Mouse (Mus musculus) hindbrain, embryonic 16.5 days (tissue): Measurements from ENCODE around the gene Scgn. TPM values are rescaled to one million over a fixed set of nuclear protein-coding genes. Genes with fewer than 3 reads are reported as not detected.
A peak's percentile ranks its signal among the peaks of the same experiment; 100 is the strongest.

Source experiments
- ATAC-seq: fragments of 200-750 bp; cut with Nextera tagmentation; 2 replicates; pipeline ENCODE4 v1.8.0; 2017; ENCODE audit warnings: moderate TSS enrichment, moderate library complexity
- H3K27ac ChIP-seq: fragments of 300-500 bp; sonication (generic); 2 replicates; pipeline ENCODE4 v1.5.1; 2014; ENCODE audit warnings: low read depth, mild to moderate bottlenecking, control low read depth, low read length, moderate library complexity
- H3K27me3 ChIP-seq: fragments of 300-500 bp; sonication (generic); replicated peaks from 2 replicates; pipeline ENCODE4 v1.6.1; 2014; ENCODE audit warnings: low read length; ENCODE audit not compliant: control insufficient read depth, insufficient read depth
- H3K36me3 ChIP-seq: fragments of 300-500 bp; sonication (generic); 2 replicates; pipeline ENCODE4 v1.6.1; 2014; ENCODE audit warnings: mild to moderate bottlenecking, low read length, moderate library complexity, mixed read lengths; ENCODE audit not compliant: control insufficient read depth, insufficient read depth
- H3K4me1 ChIP-seq: fragments of 300-500 bp; sonication (generic); 2 replicates; pipeline ENCODE4 v1.6.1; 2014; ENCODE audit warnings: low read depth, low read length; ENCODE audit not compliant: control insufficient read depth, insufficient read depth
- H3K4me2 ChIP-seq: fragments of 300-500 bp; sonication (generic); 2 replicates; pipeline ENCODE4 v1.6.1; 2014; ENCODE audit warnings: mild to moderate bottlenecking, low read length, control low read depth, moderate library complexity
- H3K4me3 ChIP-seq: fragments of 300-500 bp; sonication (generic); 2 replicates; pipeline ENCODE4 v1.5.1; 2014; ENCODE audit warnings: mild to moderate bottlenecking, low read length, control low read depth, moderate library complexity
- H3K9ac ChIP-seq: fragments of 300-500 bp; sonication (generic); 2 replicates; pipeline ENCODE4 v1.6.1; 2014; ENCODE audit warnings: low read depth, mild to moderate bottlenecking, control low read depth, low read length, moderate library complexity
- H3K9me3 ChIP-seq: fragments of 300-500 bp; sonication (generic); 2 replicates; pipeline ENCODE4 v1.6.1; 2014; ENCODE audit warnings: mild to moderate bottlenecking, low read length, moderate library complexity; ENCODE audit not compliant: control insufficient read depth
- WGBS: fragments of 180-500 bp; shearing (Covaris S2); extraction: QIAGEN DNeasy Blood & Tissue Kit; methylation state at CpG from one replicate; pipeline ENCODE4 v1.1.7; 2014; 5-methylcytosine and 5-hydroxymethylcytosine counted together
- polyA plus RNA-seq: library from polyadenylated mRNA; unstranded; fragments of >200 nt; fragmentation: Nextera tagmentation; extraction: Ambion mirVana; gene quantifications from 2 replicates; pipeline ENCODE4 v1.2.1, GENCODE M21; 2015

Scgn gene
- polyA plus RNA-seq, 1 experiment from 2014 or later: 0.68 TPM

GRCm38 (mm10) chr13:23949484-23950246, 41.3 kb downstream of the Scgn start:
- Histone ChIP-seq H3K4me1 (no peaks in the 10 kb centered on the region; the same call in 1 of the 2 replicates), H3K27ac (no peak overlapping the region), H3K9ac (no peak overlapping the region), H3K4me3 (no peak overlapping the region), H3K36me3 (no peaks in the 10 kb centered on the region), H3K9me3 (no peaks in the 10 kb centered on the region), H3K27me3 (no peaks in the 10 kb centered on the region), H3K4me2 (no peak overlapping the region)
- WGBS: 32% methylated on average over 14 of the region's 14 CpGs
- ATAC-seq: peak; percentile 90

- no peak overlapping the region for H3K4me3 ChIP-seq
- ATAC-seq: no peak
- WGBS: 24% methylated on average over 2 of the region's 2 CpGs
- H3K27ac ChIP-seq: no peak overlapping the region
- no peaks in the 10 kb centered on the region for H3K36me3 ChIP-seq
- no peaks in the 10 kb centered on the region for H3K27me3 ChIP-seq
- no peak overlapping the region for H3K9ac ChIP-seq
- H3K4me1 ChIP-seq: no peaks in the 10 kb centered on the region; the same call in 1 of the 2 replicates
- no peak overlapping the region for H3K4me2 ChIP-seq
- no peaks in the 10 kb centered on the region for H3K9me3 ChIP-seq
Measured at GRCm38 (mm10) chr13:23946254-23946653, 44.8 kb downstream of the Scgn start.

- H3K9me3 ChIP-seq: no peaks in the 10 kb centered on the region
- H3K27ac ChIP-seq: no peak overlapping the region
- no peaks in the 10 kb centered on the region; the same call in 1 of the 2 replicates for H3K4me1 ChIP-seq
- no peaks in the 10 kb centered on the region for H3K36me3 ChIP-seq
- ATAC-seq: no peak
- H3K4me2 ChIP-seq: no peak overlapping the region
- 49% methylated on average over 2 of the region's 2 CpGs for WGBS
- no peak overlapping the region for H3K9ac ChIP-seq
- no peaks in the 10 kb centered on the region for H3K27me3 ChIP-seq
- H3K4me3 ChIP-seq: no peak overlapping the region
Measured at GRCm38 (mm10) chr13:23942861-23943260, 48.2 kb downstream of the Scgn start.

GRCm38 (mm10) chr13:23940291-23940690, 50.7 kb downstream of the Scgn start:
- Histone ChIP-seq H3K27me3 (no peaks in the 10 kb centered on the region), H3K27ac (no peak overlapping the region), H3K9ac (no peak overlapping the region), H3K4me3 (no peak overlapping the region), H3K4me1 (no peaks in the 10 kb centered on the region; the same call in 1 of the 2 replicates), H3K4me2 (no peak overlapping the region), H3K9me3 (no peaks in the 10 kb centered on the region), H3K36me3 (no peaks in the 10 kb centered on the region)
- 55% methylated on average over 6 of the region's 6 CpGs for WGBS
- no peak for ATAC-seq

GRCm38 (mm10) chr13:23938699-23939098, 52.3 kb downstream of the Scgn start:
- Histone ChIP-seq H3K36me3 (no peaks in the 10 kb centered on the region), H3K4me3 (no peak overlapping the region), H3K4me1 (no peaks in the 10 kb centered on the region; the same call in 1 of the 2 replicates), H3K9me3 (no peaks in the 10 kb centered on the region; the same call in 1 of the 2 replicates), H3K27me3 (no peaks in the 10 kb centered on the region), H3K9ac (no peak overlapping the region), H3K4me2 (no peak overlapping the region), H3K27ac (no peak overlapping the region)
- 87% methylated on average over 1 of the region's 1 CpGs for WGBS
- 0 out of 2 replicates have a peak, but pooled peaks have one; percentile 30 for ATAC-seq

GRCm38 (mm10) chr13:23934211-23934520, 56.8 kb downstream of the Scgn start, which contains the start of gene Hist1h2aa:
Hist1h2aa (plus strand) TSS chr13:23934462.
- Histone ChIP-seq H3K4me2 (no peak within 1 kb of the TSS), H3K9me3 (no peaks in the 10 kb centered on the region; the same call in 1 of the 2 replicates), H3K27me3 (no peaks in the 10 kb centered on the region), H3K36me3 (no peaks in the 10 kb centered on the region), H3K4me1 (no peaks in the 10 kb centered on the region; the same call in 1 of the 2 replicates), H3K9ac (no peak within 1 kb of the TSS), H3K4me3 (no peak within 1 kb of the TSS), H3K27ac (no peak within 1 kb of the TSS)
- ATAC-seq: no peak
- WGBS: 93% methylated on average over 10 of the region's 10 CpGs

GRCm38 (mm10) chr13:23933421-23934210, 57.4 kb downstream of the Scgn start, which contains the start of gene Hist1h2ba:
Hist1h2ba (minus strand) TSS chr13:23934156.
- H3K27me3 ChIP-seq: no peaks in the 10 kb centered on the region
- no peaks in the 10 kb centered on the region for H3K36me3 ChIP-seq
- no peaks in the 10 kb centered on the region; the same call in 1 of the 2 replicates for H3K4me1 ChIP-seq
- no peaks in the 10 kb centered on the region; the same call in 1 of the 2 replicates for H3K9me3 ChIP-seq
- no peak for ATAC-seq
- H3K27ac ChIP-seq: no peak within 1 kb of the TSS
- H3K9ac ChIP-seq: no peak within 1 kb of the TSS
- H3K4me3 ChIP-seq: no peak within 1 kb of the TSS
- 96% methylated on average over 33 of the region's 39 CpGs for WGBS
- H3K4me2 ChIP-seq: no peak within 1 kb of the TSS

GRCm38 (mm10) chr13:23930904-23931303, 60.1 kb downstream of the Scgn start:
- Histone ChIP-seq H3K27me3 (no peaks in the 10 kb centered on the region), H3K4me2 (no peak overlapping the region), H3K9me3 (no peaks in the 10 kb centered on the region; the same call in 1 of the 2 replicates), H3K4me1 (no peaks in the 10 kb centered on the region), H3K27ac (no peak overlapping the region), H3K4me3 (no peak overlapping the region), H3K9ac (no peak overlapping the region), H3K36me3 (no peaks in the 10 kb centered on the region)
- WGBS: 71% methylated on average over 11 of the region's 11 CpGs
- no peak for ATAC-seq

- no peak for ATAC-seq
- no peak overlapping the region for H3K27ac ChIP-seq
- no peak overlapping the region for H3K9ac ChIP-seq
- H3K36me3 ChIP-seq: no peaks in the 10 kb centered on the region
- H3K9me3 ChIP-seq: no peaks in the 10 kb centered on the region; the same call in 1 of the 2 replicates
- H3K4me3 ChIP-seq: no peak overlapping the region
- no peak overlapping the region for H3K4me2 ChIP-seq
- H3K27me3 ChIP-seq: no peaks in the 10 kb centered on the region
- H3K4me1 ChIP-seq: no peaks in the 10 kb centered on the region
- WGBS: 93% methylated on average over 9 of the region's 9 CpGs
Measured at GRCm38 (mm10) chr13:23930461-23930860, 60.6 kb downstream of the Scgn start.
